Mouse (Mus musculus) kidney, adult 8-10 months (tissue): ENCODE data around the gene Hectd4.

Experiments used
- DNase-seq, 2 experiments: peaks; one replicate each; pipeline ENCODE4 v3.0.0; 2022

Hectd4 gene

GRCm38 (mm10) chr5:121398965-121399462 lies 179.0 kb downstream of the Hectd4 start:
- DNase-seq, result no peak

GRCm38 (mm10) chr5:121399540-121399939 lies 179.5 kb downstream of the Hectd4 start:
- no peak for DNase-seq

- DNase-seq, result no peak
Measured at GRCm38 (mm10) chr5:121400064-121400463, 180.0 kb downstream of the Hectd4 start.

DNA sequence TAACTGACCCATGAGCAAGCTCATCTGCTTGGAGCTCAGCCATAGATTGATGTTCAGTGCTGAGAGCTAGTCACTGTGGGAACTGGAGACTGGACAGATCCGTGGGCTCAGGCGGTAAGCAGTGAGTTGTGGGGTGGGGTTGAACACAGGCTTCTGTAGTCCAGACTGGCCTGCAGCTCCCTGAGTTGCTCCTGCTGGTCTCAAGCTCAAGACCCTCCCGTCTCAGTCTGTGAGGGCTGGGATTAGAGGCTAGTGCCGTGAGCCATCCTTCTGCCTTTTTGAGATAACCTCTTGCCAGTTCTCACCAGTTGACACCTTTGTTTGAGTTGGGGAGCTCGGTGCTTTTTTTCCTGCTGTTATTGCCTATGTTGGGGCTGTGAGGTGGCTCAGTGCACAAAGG lies 180.8 kb downstream of the Hectd4 start:
- no peak for DNase-seq

- DNase-seq, result peak; percentile 45 to 48
Measured at GRCm38 (mm10) chr5:121407856-121408255, 187.8 kb downstream of the Hectd4 start.

DNA sequence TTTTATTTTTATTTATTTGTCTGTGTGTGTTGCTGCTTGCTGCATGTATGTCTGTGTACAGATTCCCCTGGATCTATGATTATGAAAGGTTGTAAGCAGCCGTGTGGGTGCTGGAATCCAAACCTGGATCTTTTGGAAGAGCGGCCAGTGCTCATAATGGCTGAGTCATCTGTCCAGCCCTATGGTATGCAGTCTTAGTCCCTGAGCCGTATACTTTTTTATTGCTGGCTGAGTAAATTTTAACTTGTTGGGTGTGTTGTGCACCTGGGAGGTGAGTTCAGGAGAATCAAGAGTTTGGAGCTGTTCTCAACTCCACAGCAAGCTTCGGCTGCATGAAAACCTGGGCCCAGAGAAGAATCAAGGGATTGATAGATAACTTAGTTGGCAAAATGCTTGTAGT lies 191.0 kb downstream of the Hectd4 start:
- no peak for DNase-seq
